Mouse (Mus musculus): Measurements from ENCODE around the gene Casz1. TPM values are rescaled to one million over a fixed set of nuclear protein-coding genes. Genes with fewer than 3 reads are reported as not detected.

Casz1 gene
- polyA plus RNA-seq, 1 experiment from 2014 or later: 17.3 TPM

- WGBS: under 1% methylated on average over 42 of the region's 42 CpGs
- peak overlapping the region; percentile 86 for H3K4me2 ChIP-seq
- H3K9ac ChIP-seq: peak overlapping the region; percentile 79
- peaks cover 67% of the 10 kb centered on the region for H3K4me1 ChIP-seq (replicated peaks)
- H3K36me3 ChIP-seq: no peaks in the 10 kb centered on the region
- peak overlapping the region; percentile 84 for H3K27ac ChIP-seq (replicated peaks)
- 0 out of 2 replicates have a peak, but pooled peaks have one; percentile 7 for ATAC-seq (ENCODE audit: low read depth)
- no peaks in the 10 kb centered on the region for H3K9me3 ChIP-seq
- peak overlapping the region; percentile 55 for H3K4me3 ChIP-seq
- peaks cover 86% of the 10 kb centered on the region for H3K27me3 ChIP-seq
Measured at GRCm38 (mm10) chr4:148805161-148805810, 1.1 kb downstream of the Casz1 start.

GRCm38 (mm10) chr4:148805811-148806747, 1.9 kb downstream of the Casz1 start:
- Histone ChIP-seq H3K4me3 (peak overlapping the region; percentile 55), H3K27me3 (peaks cover 87% of the 10 kb centered on the region), H3K36me3 (no peaks in the 10 kb centered on the region), H3K9me3 (no peaks in the 10 kb centered on the region), H3K4me2 (peak overlapping the region; percentile 86), H3K9ac (peak overlapping the region; percentile 79), H3K4me1 (replicated peaks) (peaks cover 75% of the 10 kb centered on the region), H3K27ac (replicated peaks) (peak overlapping the region; percentile 84)
- no peak for ATAC-seq (ENCODE audit: low read depth)
- WGBS: 1% methylated on average over 63 of the region's 64 CpGs

- 0 out of 2 replicates have a peak, but pooled peaks have one; percentile 20 for ATAC-seq (ENCODE audit: low read depth)
- H3K4me3 ChIP-seq: peak overlapping the region; percentile 55
- H3K36me3 ChIP-seq: no peaks in the 10 kb centered on the region
- no peaks in the 10 kb centered on the region for H3K9me3 ChIP-seq
- H3K4me1 ChIP-seq (replicated peaks): peaks cover 83% of the 10 kb centered on the region
- H3K4me2 ChIP-seq: peak overlapping the region; percentile 86
- H3K27me3 ChIP-seq: peaks cover 87% of the 10 kb centered on the region
- peak overlapping the region; percentile 61 for H3K27ac ChIP-seq (replicated peaks)
- H3K9ac ChIP-seq: peak overlapping the region; percentile 59
- WGBS: under 1% methylated on average over 21 of the region's 26 CpGs
Measured at GRCm38 (mm10) chr4:148806836-148807235, 2.6 kb downstream of the Casz1 start.

GRCm38 (mm10) chr4:148807397-148807796, 3.2 kb downstream of the Casz1 start:
- no peaks in the 10 kb centered on the region for H3K9me3 ChIP-seq
- under 1% methylated on average over 9 of the region's 9 CpGs for WGBS
- H3K9ac ChIP-seq: peak overlapping the region; percentile 59
- peaks cover 88% of the 10 kb centered on the region for H3K4me1 ChIP-seq (replicated peaks)
- peak overlapping the region; percentile 86 for H3K4me2 ChIP-seq
- peak overlapping the region; percentile 11; the same call in 1 of the 2 replicates for H3K27ac ChIP-seq (replicated peaks)
- no peak for ATAC-seq (ENCODE audit: low read depth)
- no peaks in the 10 kb centered on the region for H3K36me3 ChIP-seq
- H3K4me3 ChIP-seq: peak overlapping the region; percentile 55
- peaks cover 87% of the 10 kb centered on the region for H3K27me3 ChIP-seq

GRCm38 (mm10) chr4:148808839-148809238, 4.6 kb downstream of the Casz1 start:
- H3K4me3 ChIP-seq: no peak overlapping the region
- peak overlapping the region; percentile 86 for H3K4me2 ChIP-seq
- peak overlapping the region; percentile 56 for H3K27ac ChIP-seq (replicated peaks)
- 0 out of 2 replicates have a peak overlapping the region, but pooled peaks have one; percentile 43 for H3K9ac ChIP-seq
- H3K9me3 ChIP-seq: no peaks in the 10 kb centered on the region
- WGBS: 18% methylated on average over 2 of the region's 2 CpGs
- H3K27me3 ChIP-seq: peaks cover 88% of the 10 kb centered on the region
- no peak for ATAC-seq (ENCODE audit: low read depth)
- H3K4me1 ChIP-seq (replicated peaks): peaks cover 94% of the 10 kb centered on the region
- no peaks in the 10 kb centered on the region for H3K36me3 ChIP-seq

- peak overlapping the region; percentile 35; the same call in 1 of the 2 replicates for H3K9ac ChIP-seq
- no peak for ATAC-seq (ENCODE audit: low read depth)
- WGBS: 37% methylated on average over 9 of the region's 9 CpGs
- H3K36me3 ChIP-seq: no peaks in the 10 kb centered on the region
- H3K4me2 ChIP-seq: peak overlapping the region; percentile 86
- no peak overlapping the region for H3K4me3 ChIP-seq
- peaks cover 95% of the 10 kb centered on the region for H3K27me3 ChIP-seq
- no peaks in the 10 kb centered on the region for H3K9me3 ChIP-seq
- H3K27ac ChIP-seq (replicated peaks): peak overlapping the region; percentile 10; the same call in 1 of the 2 replicates
- H3K4me1 ChIP-seq (replicated peaks): peaks cover 96% of the 10 kb centered on the region
Measured at GRCm38 (mm10) chr4:148810706-148811105, 6.5 kb downstream of the Casz1 start.

- peak overlapping the region; percentile 72 for H3K27ac ChIP-seq (replicated peaks)
- H3K4me3 ChIP-seq: peak overlapping the region; percentile 8; the same call in 1 of the 2 replicates
- peaks cover 96% of the 10 kb centered on the region for H3K4me1 ChIP-seq (replicated peaks)
- no peaks in the 10 kb centered on the region for H3K36me3 ChIP-seq
- H3K9me3 ChIP-seq: no peaks in the 10 kb centered on the region
- peak overlapping the region; percentile 86 for H3K4me2 ChIP-seq
- ATAC-seq (ENCODE audit: low read depth): peak; percentile 46
- WGBS: 12% methylated on average over 10 of the region's 10 CpGs
- peaks cover 96% of the 10 kb centered on the region for H3K27me3 ChIP-seq
- peak overlapping the region; percentile 55 for H3K9ac ChIP-seq
Measured at GRCm38 (mm10) chr4:148811940-148812339, 7.7 kb downstream of the Casz1 start.

- Histone ChIP-seq H3K9me3 (no peaks in the 10 kb centered on the region), H3K4me2 (peak overlapping the region; percentile 86), H3K9ac (peak overlapping the region; percentile 55), H3K27me3 (peaks cover 97% of the 10 kb centered on the region), H3K27ac (replicated peaks) (no peak overlapping the region; the same call in 1 of the 2 replicates), H3K4me3 (no peak overlapping the region), H3K36me3 (no peaks in the 10 kb centered on the region), H3K4me1 (replicated peaks) (peaks cover 93% of the 10 kb centered on the region)
- 58% methylated on average over 6 of the region's 6 CpGs for WGBS
- ATAC-seq (ENCODE audit: low read depth): no peak
Measured at GRCm38 (mm10) chr4:148813247-148813646, 9.0 kb downstream of the Casz1 start.

- WGBS: 2% methylated on average over 14 of the region's 14 CpGs
- no peak for ATAC-seq (ENCODE audit: low read depth)
- peaks cover 76% of the 10 kb centered on the region for H3K4me1 ChIP-seq (replicated peaks)
- peaks cover 72% of the 10 kb centered on the region for H3K27me3 ChIP-seq
- H3K4me2 ChIP-seq: peak overlapping the region; percentile 27
- no peaks in the 10 kb centered on the region for H3K9me3 ChIP-seq
- H3K36me3 ChIP-seq: no peaks in the 10 kb centered on the region
- H3K27ac ChIP-seq (replicated peaks): no peak overlapping the region
- H3K4me3 ChIP-seq: no peak overlapping the region
- H3K9ac ChIP-seq: no peak overlapping the region; the same call in 1 of the 2 replicates
Measured at GRCm38 (mm10) chr4:148816556-148816955, 12.3 kb downstream of the Casz1 start.

- no peak overlapping the region for H3K4me2 ChIP-seq
- no peak for ATAC-seq (ENCODE audit: low read depth)
- peaks cover 66% of the 10 kb centered on the region for H3K4me1 ChIP-seq (replicated peaks)
- no peaks in the 10 kb centered on the region for H3K9me3 ChIP-seq
- no peak overlapping the region for H3K4me3 ChIP-seq
- no peak overlapping the region for H3K9ac ChIP-seq
- WGBS: 92% methylated on average over 12 of the region's 12 CpGs
- peaks cover 56% of the 10 kb centered on the region for H3K27me3 ChIP-seq
- H3K27ac ChIP-seq (replicated peaks): no peak overlapping the region
- no peaks in the 10 kb centered on the region for H3K36me3 ChIP-seq
Measured at GRCm38 (mm10) chr4:148818161-148818560, 13.9 kb downstream of the Casz1 start.

GRCm38 (mm10) chr4:148820171-148820570, 15.9 kb downstream of the Casz1 start:
- H3K27me3 ChIP-seq: peaks cover 43% of the 10 kb centered on the region
- no peaks in the 10 kb centered on the region for H3K36me3 ChIP-seq
- H3K4me1 ChIP-seq (replicated peaks): peaks cover 49% of the 10 kb centered on the region
- no peak for ATAC-seq (ENCODE audit: low read depth)
- WGBS: 63% methylated on average over 13 of the region's 13 CpGs
- H3K9me3 ChIP-seq: no peaks in the 10 kb centered on the region
- no peak overlapping the region for H3K4me2 ChIP-seq
- H3K9ac ChIP-seq: no peak overlapping the region
- H3K27ac ChIP-seq (replicated peaks): no peak overlapping the region
- H3K4me3 ChIP-seq: no peak overlapping the region

- Histone ChIP-seq H3K9ac (no peak overlapping the region), H3K36me3 (no peaks in the 10 kb centered on the region), H3K27me3 (peaks cover 34% of the 10 kb centered on the region), H3K4me2 (no peak overlapping the region), H3K9me3 (no peaks in the 10 kb centered on the region), H3K4me1 (replicated peaks) (peaks cover 31% of the 10 kb centered on the region), H3K4me3 (no peak overlapping the region), H3K27ac (replicated peaks) (no peak overlapping the region)
- no peak for ATAC-seq (ENCODE audit: low read depth)
- 49% methylated on average over 8 of the region's 8 CpGs for WGBS
Measured at GRCm38 (mm10) chr4:148823281-148823680, 19.1 kb downstream of the Casz1 start.
